Mouse (Mus musculus): ENCODE results near the gene Fam240a.

Gene Fam240a

DNA sequence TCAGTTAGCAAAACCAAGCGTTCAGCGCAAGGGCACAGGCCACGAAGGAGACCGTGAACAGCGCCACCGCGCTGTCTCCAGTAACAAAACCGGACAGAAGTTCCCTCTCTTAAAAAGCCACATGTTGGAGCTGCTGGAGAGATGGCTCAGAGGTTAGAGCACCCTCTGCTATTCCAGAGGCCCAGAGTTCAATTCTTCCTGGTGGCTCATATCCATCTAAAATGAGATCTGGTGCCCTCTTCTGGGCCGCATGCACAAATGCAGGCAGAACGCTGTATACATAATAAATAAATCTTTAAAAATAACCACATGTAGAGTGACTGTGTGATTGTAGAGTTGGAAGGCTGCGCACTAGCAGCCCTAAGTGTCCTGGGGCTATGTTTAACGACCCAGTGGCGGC lies 27.6 kb upstream of the Fam240a start:
- DNase-seq: peak; percentile 28 to 34

GRCm38 (mm10) chr9:110937506-110938490 lies 21.1 kb upstream of the Fam240a start:
- no peak for DNase-seq

DNA sequence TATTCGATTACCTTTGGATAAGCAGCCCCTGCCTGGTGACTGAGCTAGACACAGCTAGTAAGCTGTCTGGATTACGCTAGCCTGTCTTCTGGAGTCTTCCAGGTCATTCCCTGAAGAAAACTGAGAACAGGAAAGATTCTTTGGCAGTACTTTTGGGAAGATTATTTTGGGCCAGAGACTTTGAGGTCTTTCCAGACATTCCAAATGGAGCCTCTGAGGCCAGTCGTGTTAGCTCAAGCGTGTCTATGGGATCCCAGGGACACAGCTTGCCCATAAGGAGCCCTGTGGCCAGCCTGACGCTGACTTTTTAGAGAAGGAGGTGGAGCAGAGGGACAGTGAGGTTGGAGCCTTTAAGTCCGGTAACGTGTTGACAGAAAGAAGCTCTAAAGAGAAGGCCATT lies 19.3 kb upstream of the Fam240a start:
- DNase-seq: peak in 1 of 2 experiments; percentile 15

DNA sequence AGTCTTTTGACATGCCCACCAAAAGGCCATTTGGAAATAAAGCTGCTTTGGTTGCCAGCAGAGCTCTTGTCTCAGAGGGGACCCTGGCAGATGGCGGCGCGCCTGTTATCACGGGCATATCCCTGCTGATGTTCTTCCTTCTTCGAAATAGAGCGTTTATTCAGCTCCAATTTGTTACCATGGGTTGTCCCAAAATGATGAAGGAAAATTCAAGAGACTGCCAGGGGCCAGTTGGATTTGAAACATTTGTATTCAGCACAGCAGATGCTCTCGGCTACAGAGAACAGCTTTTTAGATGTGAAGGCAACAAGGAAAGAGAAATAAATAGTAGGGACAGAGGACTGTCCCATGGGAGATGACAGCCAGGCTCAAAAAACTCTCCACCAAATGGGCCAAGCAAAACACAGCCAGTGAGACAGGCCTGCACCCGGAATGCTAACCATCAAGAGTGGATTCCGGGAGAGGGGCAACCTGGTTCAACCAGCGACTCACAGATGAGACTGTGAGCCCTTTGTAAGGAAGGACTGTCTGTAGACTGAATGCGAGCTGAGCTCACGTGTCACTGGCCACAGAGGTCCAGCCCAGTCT lies 17.3 kb upstream of the Fam240a start:
- DNase-seq: peak; percentile 81 to 82

DNA sequence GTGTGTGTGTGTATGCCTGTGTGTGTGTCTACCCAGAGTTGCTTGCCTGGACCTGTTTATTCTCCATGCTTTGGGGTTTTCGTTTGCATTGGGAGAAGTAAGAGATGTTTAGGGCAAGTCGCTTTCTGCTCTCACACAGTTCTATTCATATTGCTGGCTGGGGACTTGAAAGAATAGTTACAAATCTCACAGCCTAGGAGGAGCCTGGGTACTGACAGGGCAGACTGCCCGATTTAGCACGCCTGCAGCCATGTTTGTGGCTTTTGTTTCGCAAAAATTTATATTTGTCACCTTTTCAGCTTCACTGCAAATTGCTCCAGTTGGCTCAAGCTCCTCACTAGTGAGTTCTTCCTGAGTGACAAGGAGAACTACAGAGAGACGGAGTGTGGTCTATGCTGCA lies 14.9 kb upstream of the Fam240a start:
- peak; percentile 28 to 33 for DNase-seq

DNA sequence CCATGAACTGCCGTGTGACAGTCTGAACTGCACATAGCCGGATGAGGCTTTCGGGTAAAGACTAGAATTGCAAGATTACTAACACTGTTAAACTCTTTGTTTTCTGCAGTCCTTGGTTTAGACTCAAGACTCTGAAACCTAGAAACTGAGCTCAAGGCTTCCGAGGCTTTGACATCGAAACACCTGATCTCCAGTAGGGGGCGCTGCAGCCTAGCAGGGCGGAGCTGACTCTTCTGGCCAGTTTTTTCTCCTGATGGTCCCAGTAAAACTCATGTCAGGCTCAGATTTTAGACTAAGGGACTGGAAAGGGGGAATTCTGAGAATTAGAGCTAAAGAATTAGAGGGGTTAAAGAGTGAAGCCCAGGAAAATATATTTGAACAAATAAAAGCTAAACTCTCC lies 6.1 kb upstream of the Fam240a start:
- peak; percentile 84 to 93 for DNase-seq

DNA sequence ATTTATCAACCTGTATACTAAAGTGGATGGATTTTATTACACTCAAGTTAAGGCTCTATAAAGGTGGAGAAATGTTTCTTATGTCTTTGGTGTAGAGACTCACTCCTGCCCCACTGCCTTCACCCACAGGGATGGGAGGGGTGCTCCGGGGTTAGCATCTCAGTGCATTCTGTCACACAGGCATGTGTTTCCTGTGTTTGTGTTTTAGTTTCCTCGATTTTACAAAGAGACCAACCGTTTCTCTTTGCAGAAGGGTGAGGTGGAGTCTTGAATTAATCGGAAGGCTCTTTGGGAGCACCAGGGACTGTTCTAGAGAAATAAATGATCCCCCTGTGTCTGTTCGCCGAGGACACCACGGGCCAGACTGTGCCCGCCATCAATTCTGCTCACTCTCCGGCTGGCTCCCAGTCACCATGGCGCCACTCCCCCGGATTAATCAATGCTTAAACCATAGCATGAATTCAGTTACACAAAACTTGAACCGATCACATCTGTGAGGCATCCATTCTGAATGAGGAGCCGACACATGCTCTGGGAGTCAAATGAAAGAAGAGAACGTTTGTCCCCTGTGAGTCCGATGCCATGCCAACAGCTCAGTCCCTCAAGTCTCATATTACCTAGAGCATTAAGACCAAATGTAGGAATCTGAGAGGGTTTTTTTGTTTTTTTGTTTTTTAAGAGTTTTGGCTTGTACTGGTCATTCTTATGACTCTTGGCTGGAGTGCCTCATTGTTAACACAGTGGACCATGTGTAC lies 4.2 kb upstream of the Fam240a start:
- DNase-seq: no peak

GRCm38 (mm10) chr9:110915466-110915865 lies 1.2 kb downstream of the Fam240a start:
- no peak for DNase-seq

GRCm38 (mm10) chr9:110914631-110915236 lies 1.9 kb downstream of the Fam240a start:
- no peak for DNase-seq

DNA sequence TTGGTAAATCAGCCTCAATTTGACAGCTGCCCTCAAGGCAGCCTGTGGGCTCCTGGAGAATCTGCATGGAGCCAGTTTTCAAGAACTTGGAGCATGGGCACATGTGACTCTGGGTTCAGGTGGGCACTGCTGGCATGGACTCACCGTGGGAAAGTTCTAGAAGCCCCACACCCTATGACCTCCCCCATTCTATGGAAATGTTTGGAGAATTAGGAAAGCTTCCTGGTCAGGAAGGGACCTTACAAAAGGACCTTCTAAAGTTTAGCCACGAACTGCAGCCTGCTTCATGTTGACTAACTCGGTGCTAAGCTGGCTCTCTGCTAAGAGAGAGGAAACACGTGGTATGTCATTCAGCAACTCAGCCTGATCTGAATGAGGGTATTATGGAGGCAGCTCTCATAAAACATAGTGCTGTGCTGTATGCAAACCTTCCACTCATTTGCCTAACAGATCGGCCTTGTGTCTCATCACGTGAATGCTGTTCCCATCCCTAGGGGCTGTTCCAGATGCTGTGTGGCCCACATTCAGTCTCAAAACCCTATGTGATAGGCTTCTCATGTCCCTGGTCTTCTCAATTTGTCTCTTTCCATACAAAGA lies 7.2 kb downstream of the Fam240a start:
- DNase-seq: no peak

GRCm38 (mm10) chr9:110908631-110909016 lies 8.0 kb downstream of the Fam240a start:
- DNase-seq: no peak

DNA sequence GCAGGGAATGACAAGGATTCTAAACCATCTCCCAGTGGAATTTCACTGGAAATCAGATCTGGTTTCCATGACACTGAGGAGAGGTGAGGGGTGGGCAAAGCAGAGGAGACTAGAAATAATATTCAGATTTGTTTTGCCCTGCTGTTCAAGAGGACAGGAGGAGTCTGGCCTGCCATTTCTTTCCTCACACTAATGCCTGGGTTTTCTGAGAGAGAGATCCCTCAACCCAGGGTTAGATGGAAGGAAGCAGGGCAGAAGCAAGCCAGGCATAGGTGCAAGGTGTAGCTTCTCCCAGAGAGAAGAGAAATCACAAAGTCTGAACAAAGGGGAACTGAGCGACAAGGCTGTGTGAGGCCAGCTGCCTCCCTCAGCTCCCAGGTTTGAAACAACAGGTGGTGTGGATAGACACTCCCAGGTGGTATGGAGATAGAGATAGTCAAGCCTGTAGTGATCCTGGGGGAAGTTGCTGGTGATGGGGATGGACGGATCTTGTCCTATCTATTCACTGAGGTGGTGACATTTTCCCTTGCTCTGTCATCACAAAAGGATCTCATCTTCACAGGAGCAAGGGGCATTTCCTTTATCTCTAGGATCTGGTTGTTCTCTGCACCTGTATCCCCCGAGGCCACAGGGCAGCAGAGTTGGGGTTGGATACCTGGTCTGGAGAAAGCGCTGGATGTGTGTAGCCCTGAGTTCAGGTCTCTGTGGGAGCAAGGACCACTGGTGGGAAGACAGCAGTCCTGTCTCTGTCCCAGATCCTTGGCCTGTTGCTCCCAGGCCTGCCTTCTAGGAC lies 8.6 kb downstream of the Fam240a start:
- DNase-seq: no peak

DNA sequence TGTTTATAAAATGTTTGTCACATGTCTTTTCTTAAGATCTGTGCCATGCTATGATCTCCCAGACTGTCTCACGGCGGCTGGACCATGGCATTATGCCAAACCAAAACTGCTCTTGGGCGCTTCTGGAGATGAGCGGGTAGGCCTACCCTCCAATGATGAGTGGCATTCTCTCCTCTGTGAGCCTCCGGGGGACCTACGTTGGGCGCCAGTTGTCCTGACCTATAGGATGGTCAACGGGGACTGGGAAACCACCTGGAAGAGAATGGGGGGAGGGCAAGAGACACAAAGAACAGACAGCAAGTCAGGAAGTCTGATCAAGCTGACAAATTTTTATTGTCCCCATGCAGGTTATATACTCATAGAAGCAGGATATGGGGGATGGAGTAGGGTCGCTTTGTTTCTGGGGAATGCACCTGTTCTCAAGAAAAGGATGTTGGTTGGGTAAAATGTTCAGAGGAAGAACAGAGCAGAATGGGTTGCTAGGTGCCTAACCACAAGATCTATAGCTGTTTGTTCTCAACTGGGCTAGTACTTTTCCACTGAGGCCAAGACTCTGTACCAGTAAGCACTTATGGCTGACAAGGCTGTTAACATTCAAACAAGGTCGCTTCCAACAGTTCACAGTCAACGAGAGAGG lies 9.3 kb downstream of the Fam240a start:
- DNase-seq: no peak

GRCm38 (mm10) chr9:110902271-110902670 lies 14.4 kb downstream of the Fam240a start:
- DNase-seq: no peak

GRCm38 (mm10) chr9:110901204-110901603 lies 15.5 kb downstream of the Fam240a start:
- DNase-seq: no peak

DNA sequence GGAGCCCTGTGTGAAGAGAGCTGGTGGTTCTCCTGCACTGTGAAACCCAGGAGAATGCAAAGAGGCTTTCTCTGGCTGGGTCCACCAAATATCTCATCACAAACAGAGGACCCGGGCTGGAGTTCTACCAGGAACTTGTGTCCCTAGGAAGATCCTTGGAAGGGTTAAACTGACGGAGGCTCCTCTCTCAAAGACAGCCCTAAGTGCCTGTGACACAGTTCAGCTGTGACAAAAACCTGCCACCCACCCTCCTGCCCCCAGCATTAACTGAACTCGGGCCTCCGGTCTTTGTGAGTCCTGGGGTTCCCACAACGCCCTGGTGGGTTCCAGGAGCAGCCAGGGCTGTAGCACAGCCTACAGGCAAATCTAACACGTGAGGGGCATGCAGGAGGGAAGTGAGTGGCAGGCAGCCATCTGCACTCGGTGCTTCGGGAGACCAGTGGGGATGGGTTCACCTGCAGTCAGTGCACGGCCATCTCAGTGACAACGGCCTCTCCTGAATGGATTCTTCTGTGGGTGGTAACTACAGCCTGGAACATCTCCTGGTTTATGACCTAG lies 17.1 kb downstream of the Fam240a start:
- DNase-seq: no peak

- no peak for DNase-seq
Measured at GRCm38 (mm10) chr9:110896595-110896994, 20.1 kb downstream of the Fam240a start.

GRCm38 (mm10) chr9:110895994-110896393 lies 20.7 kb downstream of the Fam240a start:
- peak in 1 of 2 experiments; percentile 28 for DNase-seq

DNA sequence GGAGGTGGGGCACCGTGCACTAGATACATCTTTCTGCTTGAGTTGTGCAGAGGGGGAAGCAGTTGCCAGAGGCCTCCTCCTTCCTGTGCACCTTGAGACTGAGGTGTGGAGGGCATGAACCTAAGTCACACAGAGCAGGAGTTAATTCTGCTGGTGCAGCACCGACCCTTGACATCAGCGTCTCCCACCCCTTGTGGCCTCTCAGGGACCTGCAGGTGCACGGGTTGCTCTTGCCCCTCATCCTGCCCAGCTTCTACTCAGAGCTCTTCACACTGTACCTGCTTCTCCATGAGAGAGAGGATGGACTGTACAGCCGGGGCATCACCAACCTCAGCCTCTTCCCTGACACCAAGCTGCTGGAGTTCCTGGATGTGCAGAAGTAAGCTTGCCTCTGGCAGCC lies 21.2 kb downstream of the Fam240a start:
- peak in 1 of 2 experiments; percentile 17 for DNase-seq

DNA sequence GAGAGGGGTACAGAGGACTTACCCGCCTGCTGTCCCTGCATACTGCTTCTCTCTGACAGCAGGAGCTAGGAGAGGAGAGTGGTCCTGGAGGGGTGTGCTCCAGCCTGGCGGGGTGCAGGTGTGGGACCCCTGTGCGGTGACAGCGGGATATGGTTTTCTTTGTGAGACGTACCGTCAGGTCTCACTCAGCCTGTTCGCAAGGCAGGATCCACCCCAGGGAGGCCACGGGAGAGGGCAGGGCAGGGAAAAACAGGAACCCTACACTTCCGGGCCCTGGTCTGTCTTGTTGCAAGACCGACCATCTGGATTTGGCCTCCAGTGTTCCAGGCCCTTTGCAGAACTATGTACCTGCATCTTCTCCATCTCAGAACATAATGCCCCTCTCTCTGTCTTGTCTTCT lies 23.2 kb downstream of the Fam240a start:
- DNase-seq: no peak

- peak in 1 of 2 experiments; percentile 54 for DNase-seq
Measured at GRCm38 (mm10) chr9:110892552-110892951, 24.1 kb downstream of the Fam240a start.

All from cerebellum, postnatal 14 days (tissue).